Mouse (Mus musculus): ENCODE results near the gene Serf1.
"Not testable (repeated sequence)": the region's sequence is repeated elsewhere in the genome, so short reads cannot be mapped to it uniquely, and the experiment has no call there.

Gene Serf1

DNA sequence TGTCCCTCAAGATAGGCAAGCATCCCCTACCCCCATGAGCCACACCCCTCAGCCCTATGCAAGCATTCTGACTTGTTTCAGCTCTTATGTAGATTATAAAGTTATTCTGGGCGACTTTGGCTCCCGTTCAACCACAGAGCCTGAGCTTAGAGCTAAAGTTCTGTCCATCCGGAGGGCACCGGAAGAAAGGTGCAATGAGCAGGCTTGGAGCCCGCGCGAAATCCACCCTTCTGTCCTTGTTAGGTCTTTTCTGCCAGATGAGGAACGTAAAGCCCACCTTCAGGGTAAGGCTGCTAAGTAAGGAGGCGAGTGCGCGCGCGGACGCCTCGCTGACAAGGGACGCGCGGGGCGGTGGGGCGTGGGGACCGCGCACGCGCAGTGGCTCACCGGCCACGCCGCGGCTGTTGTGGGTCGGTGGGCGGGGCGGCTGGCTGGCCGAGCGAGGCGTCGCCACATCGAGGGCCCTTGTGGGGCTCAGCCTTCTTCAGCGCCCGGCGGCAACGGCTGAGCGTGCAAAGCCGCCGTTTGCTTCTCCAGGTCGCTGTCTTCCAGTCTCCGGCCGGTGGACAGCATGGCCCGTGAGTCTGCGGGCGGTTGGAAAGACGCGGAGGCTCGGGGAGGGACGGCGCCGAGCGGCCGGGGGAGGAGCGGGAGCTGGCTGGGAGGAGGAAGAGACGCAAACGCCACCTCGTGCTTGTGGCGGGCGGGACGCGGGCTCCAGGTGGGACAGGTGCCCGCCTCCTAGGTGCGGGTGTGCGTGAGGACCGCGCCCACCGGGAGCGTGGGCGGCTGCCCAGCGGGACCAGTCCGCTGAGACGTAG is at the start of gene Serf1:
Gene Serf1 (plus strand): TSS at position 361 of the 821 bp plus-strand sequence.
- DNase-seq (ENCODE audit: low read depth, low spot score), result peak; percentile 85

DNA sequence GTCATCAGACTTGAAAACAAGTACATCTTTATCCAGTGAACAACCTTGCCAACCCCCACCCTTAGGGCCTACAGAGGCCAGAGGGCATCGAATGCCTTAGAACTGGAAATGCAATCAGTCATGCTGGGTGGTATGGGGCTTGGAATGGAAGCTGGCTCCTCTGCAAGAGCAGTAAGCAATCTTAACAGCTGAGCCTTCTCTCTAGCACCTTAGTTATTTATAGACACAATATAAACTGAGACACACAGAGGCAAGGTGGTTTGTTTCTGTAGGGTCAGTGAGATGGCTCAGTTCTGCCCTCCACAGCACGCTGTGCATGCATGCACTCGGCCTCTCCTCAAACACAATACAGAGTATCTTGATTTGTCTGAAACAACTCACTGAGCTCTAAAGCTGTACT is 43.9 kb upstream of the Serf1 start:
- DNase-seq (ENCODE audit: low read depth, low spot score), result no peak

DNA sequence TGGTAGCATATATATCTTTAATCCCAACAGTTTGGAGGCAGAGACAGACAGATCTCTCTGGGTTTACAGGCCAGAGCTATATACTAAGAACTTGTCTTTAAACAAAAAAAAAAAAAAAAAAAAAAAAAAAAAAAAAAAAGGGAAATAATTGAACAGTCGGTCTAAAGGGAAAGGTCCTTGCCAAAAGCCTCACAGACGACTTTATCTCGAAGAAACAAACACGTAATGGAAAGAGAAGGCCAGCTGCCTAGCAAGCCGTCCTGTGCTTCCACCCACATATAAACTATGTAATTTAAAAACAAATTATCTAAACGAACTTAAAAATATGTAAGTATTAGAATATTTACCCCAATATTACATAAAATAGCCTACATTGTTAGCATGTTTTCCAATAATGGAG is 40.0 kb upstream of the Serf1 start:
- DNase-seq (ENCODE audit: low read depth, low spot score), result no peak

DNA sequence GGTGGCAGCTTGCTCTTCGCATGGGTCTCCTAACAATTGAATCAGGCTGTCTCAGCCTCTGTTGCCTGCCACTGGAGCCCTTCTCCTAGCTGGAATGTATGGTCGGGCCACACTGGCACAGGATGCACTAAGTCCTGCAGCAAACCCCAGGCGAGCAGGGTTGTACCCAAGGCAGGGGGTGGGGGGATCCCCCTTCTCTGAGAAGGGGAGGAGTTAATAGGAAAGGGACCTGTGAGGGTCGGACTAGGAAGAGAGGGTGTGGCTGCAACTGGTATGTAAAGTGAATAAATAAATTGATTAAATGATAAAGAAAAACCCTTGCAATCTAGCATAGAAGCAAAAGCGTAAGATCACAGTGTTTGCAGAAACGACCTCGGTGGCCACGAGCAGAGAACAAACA is 36.3 kb upstream of the Serf1 start:
- no peak for DNase-seq (ENCODE audit: low read depth, low spot score)

DNA sequence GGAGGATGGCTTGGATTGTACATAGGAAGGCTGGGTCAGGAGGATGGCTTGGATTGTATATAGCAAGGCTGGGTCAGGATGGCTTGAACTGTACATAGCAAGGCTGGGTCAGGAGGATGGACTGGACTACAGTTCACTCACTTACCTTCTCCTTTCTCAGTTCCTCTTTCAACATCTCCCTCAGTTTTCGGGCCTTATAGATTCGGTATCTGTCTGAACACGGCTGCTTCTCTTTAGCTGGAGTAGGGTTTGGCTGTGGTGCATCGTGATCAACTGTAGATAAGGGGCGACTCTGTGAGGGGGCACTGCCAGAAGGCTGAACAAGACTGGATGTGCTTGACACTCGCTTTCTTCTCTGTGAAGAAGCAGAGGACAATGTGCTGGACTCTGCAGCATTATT is 9.0 kb upstream of the Serf1 start:
- no peak for DNase-seq (ENCODE audit: low read depth, low spot score)

DNA sequence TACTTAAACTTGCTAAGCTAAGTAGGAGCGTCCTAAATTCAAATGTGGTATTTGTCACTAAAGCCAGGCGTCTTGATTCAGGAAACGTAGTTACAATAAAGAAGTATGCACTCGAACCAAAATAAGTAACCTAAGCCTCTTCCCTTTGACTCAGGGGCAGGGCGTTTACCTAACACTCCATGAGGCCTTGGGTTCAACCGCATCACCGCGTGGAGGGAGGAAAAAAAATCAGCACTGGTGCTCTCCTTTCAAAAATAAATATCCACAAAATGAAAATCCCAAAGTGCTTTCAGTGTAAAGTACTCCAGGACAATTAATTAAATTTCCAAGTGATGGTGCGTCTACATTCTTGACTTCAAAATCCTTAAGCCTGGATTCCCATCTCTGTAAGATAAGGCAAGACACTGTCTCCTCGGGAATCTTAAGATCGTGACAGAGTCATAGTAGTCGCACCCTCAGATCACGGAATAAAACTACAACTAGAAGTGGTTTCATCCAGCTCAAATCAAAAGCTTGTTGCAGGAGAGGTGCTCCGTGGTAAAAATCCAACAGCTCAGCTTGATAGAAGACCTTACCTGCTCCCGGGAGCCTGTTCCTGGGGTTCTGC is 4.7 kb upstream of the Serf1 start:
- peak; percentile 21 for DNase-seq (ENCODE audit: low read depth, low spot score)

DNA sequence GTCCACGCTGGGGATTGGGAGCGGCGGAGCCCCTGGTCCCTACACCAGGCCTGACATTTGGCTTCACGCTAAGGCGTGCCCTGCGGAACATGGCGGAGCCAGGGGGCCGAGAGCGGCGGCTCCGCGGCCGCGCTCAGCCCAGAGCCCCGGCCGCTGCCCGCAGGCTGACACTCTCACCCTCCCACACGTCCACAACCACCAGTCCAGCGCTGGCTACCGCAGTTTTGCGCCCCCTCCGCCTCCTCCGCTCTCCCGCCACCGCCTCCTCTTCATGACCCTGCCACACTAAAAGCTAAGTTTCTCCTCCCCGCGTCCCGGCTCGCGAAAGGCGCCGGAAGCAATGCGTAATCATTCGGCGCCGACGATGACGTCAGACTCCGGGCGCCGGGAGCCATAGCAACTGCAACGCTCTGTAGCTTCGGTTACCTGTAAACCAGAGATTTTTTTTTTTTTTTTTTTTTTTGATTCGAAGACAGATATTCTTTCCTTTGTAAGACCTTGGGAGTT is 4.0 kb upstream of the Serf1 start, which contains the start of gene Bdp1:
Gene Bdp1 (minus strand): TSS at position 323 of the 507 bp plus-strand sequence.
- peak; percentile 96 for DNase-seq (ENCODE audit: low read depth, low spot score)

DNA sequence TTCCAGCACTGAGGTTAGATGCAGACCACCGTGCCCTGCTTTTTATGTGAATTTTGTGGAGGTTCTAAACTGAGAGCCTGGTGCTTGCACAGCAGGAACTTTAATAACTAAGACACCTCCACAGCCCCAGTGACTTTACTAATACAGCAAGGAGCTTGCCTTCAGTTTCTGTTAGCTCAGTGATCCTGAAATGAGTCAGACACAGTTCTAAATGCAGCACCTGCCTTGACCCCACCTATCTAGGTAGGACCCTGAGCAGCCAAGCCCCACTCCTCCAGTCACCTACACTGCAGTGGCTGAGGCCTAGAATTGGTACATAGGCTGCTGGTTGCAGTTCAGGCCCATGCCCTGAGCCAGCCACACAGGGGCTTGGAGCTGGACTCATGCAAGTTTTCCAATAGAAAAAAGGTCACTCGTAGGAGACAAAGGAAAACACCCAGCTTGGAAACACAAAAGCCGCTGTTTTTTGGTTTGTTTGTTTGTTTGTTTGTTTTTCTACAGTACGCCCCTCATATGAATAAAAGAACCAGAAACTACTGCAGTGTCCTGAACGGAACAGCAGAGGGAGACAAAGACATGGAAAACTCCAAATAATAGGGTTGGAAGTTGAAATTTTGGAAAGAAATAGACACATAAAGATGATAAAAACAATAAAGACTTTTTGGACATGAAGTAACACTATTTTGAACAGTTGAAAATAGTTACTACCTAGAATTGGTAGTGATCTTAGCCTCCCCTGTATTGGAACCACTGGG is 4.6 kb downstream of the Serf1 start:
- peak; percentile 27 for DNase-seq (ENCODE audit: low read depth, low spot score)

DNA sequence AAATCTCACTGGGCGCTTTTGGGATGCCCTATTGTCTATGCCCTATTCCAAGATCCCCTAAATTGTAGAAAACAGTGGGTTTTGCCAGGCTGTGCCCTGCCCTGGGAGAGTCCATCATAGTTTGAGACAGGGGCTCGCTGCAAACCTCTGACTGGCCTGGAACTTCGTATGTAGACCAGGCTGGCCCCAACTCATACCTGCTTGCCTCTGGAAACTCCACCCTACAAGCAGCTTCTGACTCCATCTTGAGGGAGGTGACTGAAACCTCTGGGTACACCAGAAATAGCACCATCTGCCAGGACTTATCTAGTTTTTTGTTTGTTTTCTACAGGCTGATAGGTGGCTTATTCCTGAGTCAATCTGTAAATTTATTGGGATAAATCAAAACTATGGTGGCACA is 16.2 kb downstream of the Serf1 start:
- no peak for DNase-seq (ENCODE audit: low read depth, low spot score)

DNA sequence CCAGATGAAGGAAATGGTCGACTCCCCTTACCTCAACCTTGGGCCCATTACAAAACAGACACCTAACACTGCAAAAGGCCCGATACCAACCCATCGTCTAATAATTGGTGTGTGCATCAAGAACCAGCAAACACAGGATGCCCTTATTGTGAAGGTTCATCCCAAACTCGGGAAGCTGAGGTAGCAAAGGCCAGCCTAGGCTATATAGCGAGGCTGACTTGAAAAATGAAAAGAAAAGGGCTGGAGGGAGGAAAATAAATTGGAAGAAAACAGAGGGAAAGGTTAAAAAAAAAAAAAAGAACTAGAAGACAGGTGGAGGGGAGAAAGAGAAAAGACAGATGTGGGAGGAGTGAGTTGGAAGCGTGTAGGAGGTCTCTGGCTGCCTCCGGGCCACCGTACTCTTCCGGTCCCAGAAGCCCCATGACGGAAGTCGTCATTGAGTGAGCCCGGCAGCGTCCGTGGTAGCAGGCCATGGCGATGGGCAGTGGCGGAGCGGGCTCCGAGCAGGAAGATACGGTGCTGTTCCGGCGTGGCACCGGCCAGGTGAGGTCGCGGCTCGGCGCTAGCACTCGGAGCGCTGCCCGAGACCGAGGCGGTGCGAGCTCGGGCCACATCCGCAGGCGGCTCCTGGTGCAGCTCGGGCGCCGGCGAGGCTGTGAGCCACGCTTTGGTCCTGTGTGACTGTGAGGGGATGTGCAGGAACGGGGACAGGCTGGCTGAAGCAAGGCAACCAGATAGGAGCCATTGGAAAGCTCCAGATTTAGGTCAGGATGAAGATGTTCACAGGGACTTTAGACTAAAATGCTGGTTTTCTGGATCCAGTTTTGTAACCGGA is 16.8 kb downstream of the Serf1 start, which contains the start of gene Smn1:
Gene Smn1 (plus strand): TSS at position 430 of the 835 bp plus-strand sequence.
- DNase-seq (ENCODE audit: low read depth, low spot score), result peak; percentile 95

DNA sequence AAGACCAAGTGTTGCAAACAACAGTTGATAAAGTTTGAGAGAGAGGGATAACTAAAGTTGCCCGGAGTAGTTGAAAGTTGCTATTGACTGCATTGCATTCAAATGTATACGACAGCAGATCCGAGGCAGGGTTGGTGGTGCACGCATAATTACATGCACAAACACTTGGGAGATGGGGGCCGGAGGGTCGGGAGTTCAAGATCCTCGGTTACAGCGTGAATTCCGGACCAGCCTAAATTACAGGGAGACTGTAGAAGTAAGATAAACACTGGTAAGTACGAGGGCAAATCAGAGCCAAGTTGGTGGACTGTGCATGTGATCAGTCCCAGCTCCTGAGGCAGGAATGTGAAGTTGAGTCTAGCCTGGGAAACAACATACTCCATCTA is 17.4 kb downstream of the Serf1 start:
- peak; percentile 21 for DNase-seq (ENCODE audit: low read depth, low spot score)

DNA sequence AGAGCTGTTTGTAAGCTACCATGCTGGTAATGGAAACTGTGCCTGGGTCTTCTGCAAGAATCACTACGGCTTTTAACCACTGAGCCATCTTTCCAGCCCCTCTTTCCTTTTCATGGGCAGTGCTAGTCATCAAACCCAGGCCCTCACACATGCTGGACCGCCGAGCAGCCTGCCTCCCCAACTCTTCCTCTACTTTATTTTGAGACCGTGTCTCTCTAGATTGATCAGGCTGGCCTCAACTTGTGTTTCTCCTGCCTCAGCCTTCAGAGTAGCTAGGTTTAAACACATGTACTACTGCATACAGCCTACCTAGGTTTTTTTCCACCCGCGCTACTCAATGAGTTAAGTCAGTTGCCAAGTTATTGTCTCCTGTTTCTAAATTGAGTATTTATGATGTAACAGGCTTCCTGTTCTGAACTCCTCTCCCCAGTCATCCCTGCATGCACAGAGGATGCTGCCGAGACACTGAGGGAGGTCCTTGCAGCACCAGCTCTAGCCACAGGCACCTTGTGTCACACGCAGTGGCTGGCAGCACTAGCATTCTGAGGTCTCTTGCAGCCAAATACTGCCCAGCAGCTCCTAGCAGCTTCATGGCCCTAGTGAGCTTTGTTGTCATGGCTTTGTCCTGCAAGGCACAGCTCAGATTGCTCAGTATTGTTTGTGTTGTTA is 34.0 kb downstream of the Serf1 start:
- peak; percentile 16 for DNase-seq (ENCODE audit: low read depth, low spot score)

DNA sequence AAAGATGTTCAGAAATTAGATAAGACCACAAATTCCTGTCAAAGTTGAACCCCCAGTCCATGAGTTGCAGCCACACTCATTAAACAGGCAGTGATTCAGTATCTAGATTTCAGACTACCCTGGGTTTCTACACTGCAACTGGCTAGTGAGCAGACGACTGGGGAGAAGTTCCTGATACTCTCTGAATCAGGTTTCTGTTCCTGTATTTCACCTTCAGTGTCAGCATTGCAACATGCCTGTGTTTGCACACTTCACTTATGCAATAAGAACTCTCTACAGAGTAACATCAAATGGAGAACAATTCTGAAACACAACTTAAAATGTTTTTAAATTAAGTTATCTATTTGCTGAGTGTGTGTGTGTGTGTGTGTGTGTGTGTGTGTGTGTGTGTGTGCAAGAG is 44.8 kb downstream of the Serf1 start:
- DNase-seq (ENCODE audit: low read depth, low spot score), result no peak

DNA sequence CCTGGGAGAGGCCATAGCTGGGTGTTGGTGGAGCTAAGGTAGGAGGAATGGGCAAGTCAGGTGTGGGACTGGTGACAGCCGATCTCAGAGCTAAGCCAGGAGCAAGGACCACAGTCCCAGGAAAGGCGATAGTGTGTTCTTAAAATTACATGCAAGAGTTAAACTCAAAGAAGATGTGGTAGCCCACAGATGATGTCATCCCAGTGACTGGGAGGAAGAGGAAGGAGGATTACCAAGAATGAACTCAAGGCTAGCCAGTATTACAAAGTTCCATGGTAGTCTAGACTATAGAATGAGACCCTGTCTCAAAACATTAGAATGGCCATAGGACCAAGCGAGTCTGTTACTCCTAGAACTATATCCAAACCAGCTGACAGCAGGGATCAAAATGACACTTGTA is 48.8 kb downstream of the Serf1 start:
- no peak for DNase-seq (ENCODE audit: low read depth, low spot score)

DNA sequence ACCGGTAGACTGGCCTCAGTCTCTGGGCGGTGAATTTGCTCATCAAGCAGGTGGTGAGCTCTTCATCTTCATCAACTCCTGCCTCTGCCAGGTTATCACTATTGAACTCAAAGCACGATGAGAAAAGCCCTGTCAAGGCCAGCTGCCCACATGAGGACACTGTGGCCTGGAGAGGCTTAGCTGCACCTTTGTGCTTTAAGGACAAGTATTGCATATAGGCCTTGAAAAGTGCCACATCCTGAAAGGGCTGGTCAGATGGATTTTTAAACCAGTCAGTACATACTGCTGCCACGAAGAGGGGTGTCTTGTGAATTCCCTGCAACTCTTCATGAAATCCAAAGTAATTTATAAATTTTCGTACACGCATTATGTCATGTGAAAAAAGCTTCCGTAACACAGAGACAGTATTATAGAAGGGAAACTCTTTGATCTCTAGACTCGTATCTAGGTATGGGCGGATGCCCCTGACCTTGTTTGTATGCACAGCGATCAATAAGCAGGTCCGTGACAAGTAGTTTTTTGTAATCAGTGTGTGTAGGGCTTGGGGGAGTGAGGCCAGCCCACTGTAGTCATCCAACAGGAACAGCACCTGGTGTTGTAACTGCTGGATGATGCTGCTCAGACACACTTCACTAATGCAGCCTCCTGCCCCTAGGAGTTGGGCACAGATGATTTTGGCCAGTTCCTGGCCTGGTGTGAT is 53.5 kb downstream of the Serf1 start:
- not testable (repeated sequence) for DNase-seq (ENCODE audit: low read depth, low spot score)

DNA sequence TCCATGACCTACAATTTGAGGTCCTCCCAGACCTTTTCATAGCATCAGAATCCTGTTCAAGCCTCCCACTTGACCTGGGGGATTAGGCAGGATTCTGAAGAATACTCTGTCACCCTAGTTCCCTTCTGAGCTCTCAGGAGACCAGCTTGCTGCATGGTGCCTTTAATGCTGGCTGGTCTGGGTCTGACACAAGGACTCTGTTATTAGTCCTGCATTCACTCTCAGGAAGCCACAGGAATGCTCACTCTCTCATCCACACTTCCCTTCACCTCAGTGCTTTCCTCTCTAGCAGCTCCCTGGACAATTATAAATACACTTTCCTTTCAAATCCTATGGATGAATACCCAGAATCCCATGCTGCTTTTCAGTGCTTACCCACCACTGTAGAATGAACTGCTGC is 54.7 kb downstream of the Serf1 start:
- not testable (repeated sequence) for DNase-seq (ENCODE audit: low read depth, low spot score)
